Mouse (Mus musculus): ENCODE measurements at regions not wholly inside any gene's neighbourhood (a gene's known extent, or its start where the extent isn't known, plus 50 kb on each side); places are given as distances from the start of the nearest gene placed in this dataset.

DNA sequence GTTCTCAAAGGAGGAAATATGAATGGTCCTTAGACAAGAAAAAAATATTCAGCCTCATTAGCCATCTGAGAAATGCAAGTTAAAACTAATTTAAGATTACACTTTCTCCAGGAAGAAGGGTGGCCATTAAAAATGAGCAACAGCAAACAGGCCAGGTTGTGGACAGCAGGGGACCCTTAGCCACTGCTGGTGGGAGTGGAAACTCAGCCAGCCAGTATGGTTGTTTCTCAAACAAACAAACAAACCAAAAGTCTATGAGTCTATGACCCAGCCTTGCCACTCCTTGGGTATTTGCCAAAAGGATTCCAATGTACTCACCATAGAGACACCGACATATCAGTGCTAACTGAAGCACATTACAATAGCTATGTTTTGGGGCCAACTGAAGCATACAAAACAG, 157.7 kb downstream of the Map2k4 start:
- TF ChIP-seq CTCF (IDR thresholded peaks at IDR 0.05; ENCODE audit: low read depth, low read length), result no peak
- no peak for TF ChIP-seq POLR2A (IDR thresholded peaks at IDR 0.05; ENCODE audit: extremely low read depth, insufficient read depth, low read length)

Data from liver, adult 2 months (tissue).